ENCODE assay signal across 1 mouse cellular context in the genomic region with DNA sequence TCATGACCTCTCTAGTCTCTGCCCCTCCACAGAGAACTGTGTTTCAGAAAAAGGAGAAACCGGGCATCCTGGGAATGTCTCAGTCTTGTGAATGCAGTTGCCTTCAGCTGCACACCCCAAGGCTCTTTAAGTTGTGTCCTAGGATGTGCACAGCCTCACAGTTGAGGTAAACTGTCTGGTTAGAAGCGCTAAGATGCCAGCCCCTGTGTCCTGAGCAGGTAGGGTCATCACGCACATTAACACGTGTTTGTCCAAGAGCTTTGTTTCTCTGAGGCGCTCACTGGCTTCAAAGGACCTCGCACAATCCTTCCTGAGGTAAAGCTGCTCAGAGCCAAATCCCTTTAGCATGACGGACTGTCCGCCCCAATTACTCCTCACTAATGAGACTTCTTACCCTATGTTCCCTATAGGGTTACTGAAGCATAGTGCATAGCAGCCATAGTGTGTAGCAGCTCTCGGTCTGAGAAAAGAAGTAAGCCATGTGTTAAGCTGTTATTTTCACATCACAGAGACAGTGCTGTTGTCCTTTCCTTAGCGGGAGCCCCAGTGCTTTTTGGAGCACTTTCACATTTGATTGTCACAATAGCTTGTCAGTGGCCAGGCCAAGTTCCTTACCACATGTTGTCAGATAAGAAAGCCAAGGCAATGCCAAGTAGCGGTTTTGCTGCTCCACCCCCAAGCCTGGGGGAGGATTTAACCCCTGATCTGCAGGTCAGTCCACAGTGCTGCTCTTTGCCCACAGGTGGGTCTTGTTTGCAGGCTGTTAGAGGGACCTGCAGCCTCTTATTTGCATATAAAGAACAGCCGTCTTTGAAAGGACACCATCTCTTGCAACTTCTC.
A peak's percentile ranks its signal among the peaks of the same experiment; 100 is the strongest.
TF ChIP-seq lines count a peak whose summit lies in the region.

No protein-coding gene starts in this region.

TF ChIP-seq in MEL, 35 proteins besides CTCF, POLR2A, EP300 and RAD21 (continued from another document):
- TF ChIP-seq ZMIZ1 (IDR thresholded peaks at IDR 0.05; ENCODE audit: low read depth, low read length), result no peak
- TF ChIP-seq TBP (IDR thresholded peaks at IDR 0.05; ENCODE audit: low read depth, low read length), result 0 out of 2 replicates have a peak, but pooled peaks have one; percentile 37
- peak; percentile 77 for TF ChIP-seq TCF12 (IDR thresholded peaks at IDR 0.05; ENCODE audit: low read depth, low read length)
- TF ChIP-seq ZNF384 (IDR thresholded peaks at IDR 0.05; ENCODE audit: low read depth, low read length), result no peak
- TF ChIP-seq MYC (IDR thresholded peaks at IDR 0.05; ENCODE audit: low read depth, low read length), result peak; percentile 70
- TF ChIP-seq GATA1 (IDR thresholded peaks at IDR 0.05; ENCODE audit: low read depth, low read length), result peak; percentile 91
- no peak for TF ChIP-seq NELFE (IDR thresholded peaks at IDR 0.05; ENCODE audit: low read depth, low read length)
- peak; percentile 56; the same call in 1 of the 2 replicates for TF ChIP-seq MAFK (IDR thresholded peaks at IDR 0.05; ENCODE audit: borderline replicate concordance, low read depth, low read length)
- peak; percentile 55 for TF ChIP-seq USF1 (IDR thresholded peaks at IDR 0.05; ENCODE audit: low read depth, low read length)
- TF ChIP-seq POLR2AphosphoS5 (IDR thresholded peaks at IDR 0.05; ENCODE audit: borderline replicate concordance, low read depth, low read length), result no peak
- peak; percentile 63 for TF ChIP-seq TAL1 (IDR thresholded peaks at IDR 0.05; ENCODE audit: low read length)
- TF ChIP-seq MEF2A (IDR thresholded peaks at IDR 0.05; ENCODE audit: extremely low read depth, insufficient replicate concordance, low read depth, low read length, poor library complexity, severe bottlenecking), result no peak
- TF ChIP-seq KAT2A (conservative IDR thresholded peaks at IDR 0.05; ENCODE audit: low read depth, low read length), result no peak; the same call in 1 of the 2 replicates
- peak; percentile 55; the same call in 1 of the 2 replicates for TF ChIP-seq E2F4 (IDR thresholded peaks at IDR 0.05; ENCODE audit: borderline replicate concordance, low read depth, low read length)
